Mouse (Mus musculus): Measurements from ENCODE around the gene Slc15a1. TPM values are rescaled to one million over a fixed set of nuclear protein-coding genes. Genes with fewer than 3 reads are reported as not detected.

The Slc15a1 gene
- polyA plus RNA-seq, 1 experiment from 2014 or later: not detected

DNA sequence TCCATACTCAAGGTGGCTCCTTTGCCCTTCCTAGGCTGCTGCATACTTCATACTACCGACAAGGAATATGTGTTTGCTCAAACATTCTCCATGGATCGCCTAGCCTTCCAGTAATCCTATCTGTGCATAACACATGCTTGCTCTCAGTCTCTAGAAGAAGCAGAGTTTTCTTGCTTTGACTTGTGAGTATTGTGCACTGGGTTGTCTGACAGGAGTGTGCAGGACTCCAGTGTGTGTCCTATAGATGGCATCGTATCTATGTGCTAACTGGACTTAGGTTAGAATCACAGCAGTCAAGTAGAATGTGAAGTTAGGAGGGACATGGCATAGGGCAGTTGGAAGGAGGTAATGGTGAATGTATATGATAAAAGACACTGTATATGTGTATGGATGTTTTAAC lies 26.0 kb downstream of the Slc15a1 start:
- DNase-seq (ENCODE audit: low spot score) (no peak), ATAC-seq (ENCODE audit: low FRiP score) (no peak)
- H3K9ac ChIP-seq: no peak overlapping the region
- 88% methylated on average over 3 of the region's 3 CpGs for whole genome bisulfite sequencing
- no peak overlapping the region for H3K4me3 ChIP-seq (replicated peaks; ENCODE audit: low read length)
- H3K27me3 ChIP-seq (ENCODE audit: control insufficient read depth, insufficient read depth, low read length): no peaks in the 10 kb centered on the region
- H3K4me2 ChIP-seq (replicated peaks): no peak overlapping the region
- no peak overlapping the region for H3K27ac ChIP-seq
- no peaks in the 10 kb centered on the region for H3K36me3 ChIP-seq (replicated peaks; ENCODE audit: control insufficient read depth, insufficient read depth)
- H3K9me3 ChIP-seq (ENCODE audit: control insufficient read depth, low read length): no peaks in the 10 kb centered on the region
- H3K4me1 ChIP-seq (replicated peaks; ENCODE audit: control insufficient read depth, insufficient read depth, low read length): no peaks in the 10 kb centered on the region

GRCm38 (mm10) chr14:121477925-121478693 lies 26.9 kb downstream of the Slc15a1 start:
- 91% methylated on average over 14 of the region's 14 CpGs for WGBS
- ATAC-seq (ENCODE audit: low FRiP score): no peak
- H3K9me3 ChIP-seq (ENCODE audit: control insufficient read depth, low read length): no peaks in the 10 kb centered on the region
- no peak overlapping the region for H3K27ac ChIP-seq
- no peaks in the 10 kb centered on the region for H3K27me3 ChIP-seq (ENCODE audit: control insufficient read depth, insufficient read depth, low read length)
- H3K36me3 ChIP-seq (replicated peaks; ENCODE audit: control insufficient read depth, insufficient read depth): no peaks in the 10 kb centered on the region
- H3K4me2 ChIP-seq (replicated peaks): no peak overlapping the region
- no peak for DNase-seq (ENCODE audit: low spot score)
- H3K4me3 ChIP-seq (replicated peaks; ENCODE audit: low read length): no peak overlapping the region
- H3K4me1 ChIP-seq (replicated peaks; ENCODE audit: control insufficient read depth, insufficient read depth, low read length): no peaks in the 10 kb centered on the region
- no peak overlapping the region for H3K9ac ChIP-seq

DNA sequence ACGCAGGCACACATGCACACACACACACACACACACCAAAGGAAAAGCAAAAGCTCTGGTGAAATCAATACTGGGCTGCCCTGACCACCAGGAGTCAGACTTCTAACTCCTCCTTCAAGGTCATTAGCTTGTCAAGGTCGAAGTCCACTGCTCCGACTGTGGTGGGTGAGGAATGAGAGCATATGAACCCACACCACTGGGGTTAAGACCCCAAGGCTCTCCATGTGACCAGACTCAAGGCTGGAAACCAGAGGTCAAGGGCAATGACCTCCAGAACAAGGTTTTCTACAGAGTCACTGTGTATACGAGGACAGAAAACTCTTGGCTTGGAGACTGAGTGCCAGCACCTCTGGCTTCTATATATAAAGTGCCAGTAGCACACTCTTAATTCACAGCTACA lies 31.2 kb downstream of the Slc15a1 start:
- Histone ChIP-seq H3K4me3 (replicated peaks; ENCODE audit: low read length) (no peak overlapping the region), H3K9ac (no peak overlapping the region), H3K27ac (no peak overlapping the region), H3K9me3 (ENCODE audit: control insufficient read depth, low read length) (no peaks in the 10 kb centered on the region), H3K4me1 (replicated peaks; ENCODE audit: control insufficient read depth, insufficient read depth, low read length) (no peaks in the 10 kb centered on the region), H3K36me3 (replicated peaks; ENCODE audit: control insufficient read depth, insufficient read depth) (no peaks in the 10 kb centered on the region), H3K4me2 (replicated peaks) (no peak overlapping the region), H3K27me3 (ENCODE audit: control insufficient read depth, insufficient read depth, low read length) (no peaks in the 10 kb centered on the region)
- ATAC-seq (ENCODE audit: low FRiP score): no peak
- 83% methylated on average over 4 of the region's 4 CpGs for WGBS
- no peak for DNase-seq (ENCODE audit: low spot score)

- H3K27me3 ChIP-seq (ENCODE audit: control insufficient read depth, insufficient read depth, low read length): no peaks in the 10 kb centered on the region
- no peak overlapping the region for H3K4me3 ChIP-seq (replicated peaks; ENCODE audit: low read length)
- no peak for DNase-seq (ENCODE audit: low spot score)
- ATAC-seq (ENCODE audit: low FRiP score): no peak
- H3K4me2 ChIP-seq (replicated peaks): no peak overlapping the region
- H3K9ac ChIP-seq: no peak overlapping the region
- 88% methylated on average over 11 of the region's 11 CpGs for WGBS
- no peak overlapping the region for H3K27ac ChIP-seq
- H3K36me3 ChIP-seq (replicated peaks; ENCODE audit: control insufficient read depth, insufficient read depth): no peaks in the 10 kb centered on the region
- no peaks in the 10 kb centered on the region for H3K4me1 ChIP-seq (replicated peaks; ENCODE audit: control insufficient read depth, insufficient read depth, low read length)
- H3K9me3 ChIP-seq (ENCODE audit: control insufficient read depth, low read length): no peaks in the 10 kb centered on the region
Observed at GRCm38 (mm10) chr14:121471545-121472121, 33.4 kb downstream of the Slc15a1 start.

DNA sequence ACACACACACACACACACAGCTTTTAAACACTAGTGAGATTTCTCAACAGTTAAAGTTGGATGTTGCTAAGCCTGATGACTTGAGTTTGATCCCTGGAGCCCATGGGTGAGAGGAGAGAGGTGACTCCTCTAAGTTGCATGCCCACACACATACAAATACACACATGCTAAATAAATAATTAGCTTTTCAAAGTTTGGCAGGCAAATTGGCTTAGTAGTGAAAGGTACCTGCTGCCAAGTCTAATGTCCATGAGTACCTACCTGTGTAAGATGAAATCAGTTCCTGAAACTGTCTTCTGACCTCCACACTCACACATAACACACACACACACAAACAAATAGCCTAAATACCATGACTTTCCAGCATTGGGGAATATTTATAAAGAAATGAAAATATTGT lies 35.5 kb downstream of the Slc15a1 start:
- Histone ChIP-seq H3K9me3 (ENCODE audit: control insufficient read depth, low read length) (no peaks in the 10 kb centered on the region), H3K36me3 (replicated peaks; ENCODE audit: control insufficient read depth, insufficient read depth) (no peaks in the 10 kb centered on the region), H3K27me3 (ENCODE audit: control insufficient read depth, insufficient read depth, low read length) (no peaks in the 10 kb centered on the region), H3K4me1 (replicated peaks; ENCODE audit: control insufficient read depth, insufficient read depth, low read length) (no peaks in the 10 kb centered on the region), H3K9ac (no peak overlapping the region), H3K27ac (no peak overlapping the region), H3K4me3 (replicated peaks; ENCODE audit: low read length) (no peak overlapping the region), H3K4me2 (replicated peaks) (no peak overlapping the region)
- ATAC-seq (ENCODE audit: low FRiP score) (no peak), DNase-seq (ENCODE audit: low spot score) (no peak)

- H3K27ac ChIP-seq: no peak overlapping the region
- H3K4me2 ChIP-seq (replicated peaks): no peak overlapping the region
- H3K9me3 ChIP-seq (ENCODE audit: control insufficient read depth, low read length): no peaks in the 10 kb centered on the region
- no peak overlapping the region for H3K9ac ChIP-seq
- 95% methylated on average over 6 of the region's 6 CpGs for WGBS
- no peak for ATAC-seq (ENCODE audit: low FRiP score)
- no peaks in the 10 kb centered on the region for H3K36me3 ChIP-seq (replicated peaks; ENCODE audit: control insufficient read depth, insufficient read depth)
- DNase-seq (ENCODE audit: low spot score): no peak
- H3K4me3 ChIP-seq (replicated peaks; ENCODE audit: low read length): no peak overlapping the region
- no peaks in the 10 kb centered on the region for H3K4me1 ChIP-seq (replicated peaks; ENCODE audit: control insufficient read depth, insufficient read depth, low read length)
- H3K27me3 ChIP-seq (ENCODE audit: control insufficient read depth, insufficient read depth, low read length): no peaks in the 10 kb centered on the region
Observed at GRCm38 (mm10) chr14:121467646-121468045, 37.4 kb downstream of the Slc15a1 start.

GRCm38 (mm10) chr14:121466501-121466900 lies 38.6 kb downstream of the Slc15a1 start:
- Histone ChIP-seq H3K4me3 (replicated peaks; ENCODE audit: low read length) (no peak overlapping the region), H3K4me1 (replicated peaks; ENCODE audit: control insufficient read depth, insufficient read depth, low read length) (no peaks in the 10 kb centered on the region), H3K27me3 (ENCODE audit: control insufficient read depth, insufficient read depth, low read length) (no peaks in the 10 kb centered on the region), H3K27ac (no peak overlapping the region), H3K36me3 (replicated peaks; ENCODE audit: control insufficient read depth, insufficient read depth) (no peaks in the 10 kb centered on the region), H3K9ac (no peak overlapping the region), H3K9me3 (ENCODE audit: control insufficient read depth, low read length) (no peaks in the 10 kb centered on the region), H3K4me2 (replicated peaks) (no peak overlapping the region)
- ATAC-seq (ENCODE audit: low FRiP score) (no peak), DNase-seq (ENCODE audit: low spot score) (no peak)
- WGBS: 84% methylated on average over 4 of the region's 4 CpGs

GRCm38 (mm10) chr14:121464318-121464717 lies 40.7 kb downstream of the Slc15a1 start:
- WGBS: 98% methylated on average over 2 of the region's 2 CpGs
- Histone ChIP-seq H3K9me3 (ENCODE audit: control insufficient read depth, low read length) (no peaks in the 10 kb centered on the region), H3K36me3 (replicated peaks; ENCODE audit: control insufficient read depth, insufficient read depth) (no peaks in the 10 kb centered on the region), H3K27ac (no peak overlapping the region), H3K4me1 (replicated peaks; ENCODE audit: control insufficient read depth, insufficient read depth, low read length) (no peaks in the 10 kb centered on the region), H3K27me3 (ENCODE audit: control insufficient read depth, insufficient read depth, low read length) (no peaks in the 10 kb centered on the region), H3K4me2 (replicated peaks) (no peak overlapping the region), H3K9ac (no peak overlapping the region), H3K4me3 (replicated peaks; ENCODE audit: low read length) (no peak overlapping the region)
- DNase-seq (ENCODE audit: low spot score) (no peak), ATAC-seq (ENCODE audit: low FRiP score) (no peak)

DNA sequence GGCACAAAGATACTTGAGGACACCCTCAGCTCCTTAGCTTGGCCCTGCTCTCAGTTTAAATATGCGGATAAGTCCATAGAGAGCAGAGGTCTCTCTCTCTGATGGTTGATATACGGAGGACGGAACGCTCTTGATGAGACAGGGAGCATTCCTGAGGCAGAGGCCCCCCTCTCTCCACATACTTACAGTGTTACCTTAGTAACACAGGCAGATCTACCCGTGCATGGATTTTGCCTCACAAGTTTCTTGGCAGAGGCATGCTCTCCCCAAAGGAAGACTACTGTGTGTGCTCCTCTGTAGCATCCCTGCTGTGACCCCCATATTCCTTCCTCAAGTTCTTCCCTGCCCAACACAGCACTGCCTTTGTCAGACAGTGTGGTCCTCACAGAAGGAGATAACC lies 42.3 kb downstream of the Slc15a1 start:
- ATAC-seq (ENCODE audit: low FRiP score): no peak; the same call in 1 of the 2 replicates
- 27% methylated on average over 5 of the region's 5 CpGs for WGBS

More for the DNA sequence above, 42.3 kb downstream of the Slc15a1 start:
- Histone ChIP-seq H3K4me2 (replicated peaks) (no peak overlapping the region), H3K9ac (no peak overlapping the region), H3K4me1 (replicated peaks; ENCODE audit: control insufficient read depth, insufficient read depth, low read length) (no peaks in the 10 kb centered on the region), H3K36me3 (replicated peaks; ENCODE audit: control insufficient read depth, insufficient read depth) (no peaks in the 10 kb centered on the region), H3K27ac (no peak overlapping the region), H3K4me3 (replicated peaks; ENCODE audit: low read length) (no peak overlapping the region), H3K27me3 (ENCODE audit: control insufficient read depth, insufficient read depth, low read length) (no peaks in the 10 kb centered on the region), H3K9me3 (ENCODE audit: control insufficient read depth, low read length) (no peaks in the 10 kb centered on the region)
- no peak for DNase-seq (ENCODE audit: low spot score)

Measured in hindbrain, embryonic 14.5 days (tissue).